Mouse (Mus musculus): ENCODE results near the gene Cops8. TPM values are rescaled to one million over a fixed set of nuclear protein-coding genes. Genes with fewer than 3 reads are reported as not detected.

Cops8 gene
- polyA plus RNA-seq, 1 experiment from 2014 or later: 178 TPM

DNA sequence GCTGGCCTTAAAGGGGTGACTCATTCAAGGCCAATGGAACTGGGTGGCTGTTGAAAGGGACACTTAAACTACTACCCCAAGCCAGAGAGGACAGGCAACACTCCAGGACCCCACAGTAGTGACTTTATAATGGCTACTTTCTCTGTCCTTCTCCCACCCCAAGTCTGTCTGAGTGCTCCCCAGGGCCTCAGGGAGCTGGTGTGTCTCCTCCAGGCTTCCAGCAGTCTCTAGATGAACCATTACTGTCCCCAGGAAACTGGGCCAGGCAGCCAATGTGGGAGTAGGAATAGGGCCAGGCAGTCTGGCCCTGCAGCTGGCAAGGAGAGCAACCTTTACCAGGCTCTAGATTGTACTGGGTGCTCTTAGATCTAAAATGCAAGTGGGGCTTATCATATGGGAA lies 49.0 kb downstream of the Cops8 start:
- H3K9me3 ChIP-seq: no peaks in the 10 kb centered on the region
- ATAC-seq (ENCODE audit: insufficient number of reproducible peaks, insufficient read depth, low FRiP score, low TSS enrichment, low read depth): no peak
- peaks cover 18% of the 10 kb centered on the region for H3K4me1 ChIP-seq (replicated peaks)
- no peaks in the 10 kb centered on the region for H3K27me3 ChIP-seq
- no peak overlapping the region for H3K4me3 ChIP-seq (replicated peaks)
- no peak overlapping the region for H3K4me2 ChIP-seq
- peak overlapping the region; percentile 91; the same call in 1 of the 2 replicates for H3K27ac ChIP-seq
- no peak overlapping the region for H3K9ac ChIP-seq (replicated peaks)
- H3K36me3 ChIP-seq: no peaks in the 10 kb centered on the region

DNA sequence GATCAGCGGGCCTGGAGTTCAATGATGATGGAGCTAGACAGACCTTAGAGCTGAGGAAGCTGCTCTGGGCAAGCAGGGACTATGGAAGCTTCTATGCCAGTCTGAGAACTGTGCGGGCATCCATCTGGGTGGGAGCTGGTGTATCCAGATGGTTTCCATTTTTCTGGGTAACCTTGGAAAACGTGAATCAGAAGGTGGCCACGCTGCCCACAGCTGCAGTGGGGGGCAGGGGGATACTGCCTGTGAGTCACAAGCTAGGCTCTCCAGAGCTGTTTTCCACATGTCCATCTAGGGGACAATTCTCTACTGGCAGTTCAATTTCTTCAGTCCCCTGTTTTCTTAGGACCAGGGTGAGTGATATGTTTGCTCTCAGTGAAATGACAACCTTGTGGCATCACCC lies 49.8 kb downstream of the Cops8 start:
- Histone ChIP-seq H3K4me3 (replicated peaks) (no peak overlapping the region), H3K4me2 (no peak overlapping the region), H3K9ac (replicated peaks) (no peak overlapping the region), H3K27me3 (no peaks in the 10 kb centered on the region), H3K9me3 (no peaks in the 10 kb centered on the region), H3K27ac (no peak overlapping the region), H3K36me3 (no peaks in the 10 kb centered on the region), H3K4me1 (replicated peaks) (peaks cover 18% of the 10 kb centered on the region)
- ATAC-seq (ENCODE audit: insufficient number of reproducible peaks, insufficient read depth, low FRiP score, low TSS enrichment, low read depth): no peak
- 66% methylated on average over 4 of the region's 4 CpGs for WGBS

DNA sequence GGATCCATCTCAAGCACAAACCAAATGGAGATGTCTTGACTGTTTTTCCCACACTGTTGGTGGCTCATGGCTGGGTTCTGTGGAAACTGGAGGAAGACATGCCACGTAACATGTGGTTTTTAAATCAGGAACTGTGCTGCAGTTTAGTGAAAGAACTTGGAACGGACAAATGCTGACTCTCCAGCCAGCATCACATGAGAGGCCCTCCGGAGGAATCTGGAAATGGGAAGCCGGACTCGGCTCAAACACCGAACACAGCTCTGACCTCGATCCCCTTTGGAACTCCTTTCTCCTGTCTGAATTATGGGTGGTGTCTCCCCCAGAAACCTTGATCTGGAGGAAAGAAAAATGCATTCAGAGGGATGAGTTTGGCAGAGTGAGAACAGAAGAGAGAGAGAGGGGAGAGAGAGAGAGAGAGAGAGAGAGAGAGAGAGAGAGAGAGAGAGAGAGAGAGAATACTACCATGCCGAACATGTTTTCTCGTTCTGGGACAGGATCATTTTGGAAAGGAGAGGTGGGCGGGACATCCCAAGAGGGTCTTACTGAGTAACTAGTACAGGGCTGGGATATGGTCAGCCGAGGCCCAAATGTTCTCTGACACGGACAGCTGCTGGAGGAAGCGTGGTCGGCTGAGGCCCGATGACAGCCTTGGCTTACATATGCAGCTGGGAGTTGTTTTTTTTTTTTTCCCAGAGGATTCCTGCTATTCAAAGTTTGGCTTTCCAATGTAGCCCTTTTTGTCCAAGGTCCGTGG lies 53.9 kb downstream of the Cops8 start:
- Histone ChIP-seq H3K36me3 (no peaks in the 10 kb centered on the region), H3K4me1 (replicated peaks) (peaks cover 8% of the 10 kb centered on the region), H3K4me3 (replicated peaks) (no peak overlapping the region), H3K4me2 (no peak overlapping the region), H3K27ac (no peak overlapping the region), H3K9me3 (no peaks in the 10 kb centered on the region), H3K9ac (replicated peaks) (no peak overlapping the region), H3K27me3 (no peaks in the 10 kb centered on the region)
- ATAC-seq (ENCODE audit: insufficient number of reproducible peaks, insufficient read depth, low FRiP score, low TSS enrichment, low read depth): no peak
- WGBS: 86% methylated on average over 16 of the region's 16 CpGs

DNA sequence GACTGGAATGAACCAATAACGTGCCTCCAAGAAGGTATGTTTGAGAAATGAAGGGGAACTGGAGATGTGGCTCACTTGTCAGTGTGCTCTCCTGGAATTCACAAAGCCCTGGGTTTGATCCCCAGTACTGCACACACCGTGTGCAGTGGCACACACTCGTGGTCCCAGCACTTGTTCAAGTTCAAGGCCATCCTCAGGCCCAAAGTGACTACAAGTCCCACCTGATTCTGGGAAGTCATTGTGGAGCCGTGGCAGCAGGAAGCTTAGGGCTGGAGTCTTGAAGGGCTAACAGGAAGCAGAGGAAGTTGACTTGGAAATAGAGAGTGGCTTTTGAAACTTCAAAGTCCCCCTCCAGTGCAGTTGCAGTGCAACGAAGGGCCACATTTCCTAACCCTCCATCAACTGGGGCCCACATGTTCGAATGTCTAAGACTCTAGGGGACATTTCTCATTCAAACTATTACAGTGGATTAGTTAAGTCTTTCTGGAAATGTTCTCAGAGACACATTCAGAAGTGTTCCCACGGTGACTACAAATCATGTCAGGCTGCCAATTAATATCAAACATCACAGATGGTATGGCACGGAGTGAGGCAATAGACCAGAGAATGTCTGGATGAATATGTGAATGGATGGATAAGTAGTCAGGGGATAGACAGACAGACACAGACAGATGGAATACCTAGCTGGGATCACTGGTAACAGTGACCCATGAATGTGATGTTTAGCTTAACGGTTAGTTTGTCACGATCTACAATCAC lies 54.7 kb downstream of the Cops8 start:
- Histone ChIP-seq H3K9ac (replicated peaks) (no peak overlapping the region), H3K27me3 (no peaks in the 10 kb centered on the region), H3K4me1 (replicated peaks) (peaks cover 8% of the 10 kb centered on the region; the same call in 1 of the 2 replicates), H3K4me2 (no peak overlapping the region), H3K27ac (no peak overlapping the region), H3K4me3 (replicated peaks) (no peak overlapping the region), H3K9me3 (no peaks in the 10 kb centered on the region), H3K36me3 (no peaks in the 10 kb centered on the region)
- ATAC-seq (ENCODE audit: insufficient number of reproducible peaks, insufficient read depth, low FRiP score, low TSS enrichment, low read depth): no peak
- WGBS: 83% methylated on average over 10 of the region's 10 CpGs

DNA sequence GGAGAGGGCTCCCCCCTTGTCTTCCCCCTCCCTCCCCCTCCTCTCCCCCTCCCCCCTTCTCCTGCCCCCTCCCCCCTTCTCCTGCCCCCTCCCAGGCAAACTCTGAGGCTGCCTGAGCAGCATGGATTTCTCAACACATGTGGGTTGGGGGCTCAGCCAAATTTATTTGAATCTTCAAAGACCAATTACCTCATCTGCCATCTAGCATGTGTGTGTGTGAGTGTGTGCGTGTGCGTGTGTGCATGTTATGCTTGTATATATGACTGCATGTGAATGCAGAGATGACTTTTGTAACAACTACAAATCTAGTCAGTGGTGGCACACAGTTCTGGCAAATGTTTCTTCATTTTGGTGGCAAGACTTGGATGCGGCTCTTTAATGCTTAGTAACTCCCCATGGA lies 55.8 kb downstream of the Cops8 start:
- Histone ChIP-seq H3K36me3 (no peaks in the 10 kb centered on the region), H3K9me3 (no peaks in the 10 kb centered on the region), H3K9ac (replicated peaks) (no peak overlapping the region), H3K4me3 (replicated peaks) (no peak overlapping the region), H3K27me3 (no peaks in the 10 kb centered on the region), H3K4me2 (no peak overlapping the region), H3K4me1 (replicated peaks) (peaks cover 12% of the 10 kb centered on the region), H3K27ac (no peak overlapping the region)
- WGBS: 90% methylated on average over 3 of the region's 3 CpGs
- ATAC-seq (ENCODE audit: insufficient number of reproducible peaks, insufficient read depth, low FRiP score, low TSS enrichment, low read depth): no peak

DNA sequence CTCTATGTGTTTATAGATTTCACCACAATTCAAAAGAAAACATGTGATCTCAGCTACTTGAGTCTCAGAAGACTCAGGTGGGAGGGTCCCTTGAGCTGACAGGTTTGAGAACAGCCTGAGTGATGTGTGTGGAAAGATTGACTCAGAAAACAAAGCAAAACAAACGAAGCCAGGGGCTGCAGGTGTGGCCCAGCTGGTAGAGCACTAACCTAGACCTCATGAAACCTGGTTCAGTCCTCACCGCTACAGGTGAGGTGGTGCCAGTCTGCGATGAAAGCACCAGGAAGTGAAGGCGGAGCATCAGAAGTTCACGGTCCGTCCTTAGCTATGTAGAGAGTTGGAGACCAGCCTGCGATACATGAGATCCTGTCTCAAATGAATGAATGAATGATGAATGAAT lies 57.4 kb downstream of the Cops8 start:
- H3K9me3 ChIP-seq: no peaks in the 10 kb centered on the region
- no peak overlapping the region for H3K27ac ChIP-seq
- 83% methylated on average over 7 of the region's 7 CpGs for WGBS
- no peak overlapping the region for H3K9ac ChIP-seq (replicated peaks)
- no peak for ATAC-seq (ENCODE audit: insufficient number of reproducible peaks, insufficient read depth, low FRiP score, low TSS enrichment, low read depth)
- H3K4me2 ChIP-seq: no peak overlapping the region
- peaks cover 12% of the 10 kb centered on the region for H3K4me1 ChIP-seq (replicated peaks)
- H3K4me3 ChIP-seq (replicated peaks): no peak overlapping the region
- H3K27me3 ChIP-seq: no peaks in the 10 kb centered on the region
- no peaks in the 10 kb centered on the region for H3K36me3 ChIP-seq

DNA sequence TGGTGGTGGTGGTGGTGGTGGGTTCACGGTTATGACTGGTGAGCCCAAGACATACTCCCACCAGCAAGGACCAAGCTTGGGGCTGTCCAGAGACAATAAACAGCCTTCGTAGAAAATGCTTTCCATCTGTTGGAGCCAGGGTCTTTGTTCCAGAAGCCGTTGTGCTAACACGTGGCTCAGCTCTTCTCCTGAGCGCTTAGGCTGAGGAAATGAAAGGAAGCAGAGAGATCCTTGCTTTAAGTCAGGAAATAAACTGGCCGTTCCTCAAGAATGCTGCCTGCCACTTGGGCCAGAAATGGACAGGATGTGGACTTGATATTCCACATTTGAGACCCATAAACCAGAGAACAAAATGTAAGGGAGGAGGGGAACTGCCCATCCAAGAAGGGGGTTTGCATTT lies 59.7 kb downstream of the Cops8 start:
- Histone ChIP-seq H3K27ac (0 out of 2 replicates have a peak overlapping the region, but pooled peaks have one; percentile 59), H3K4me2 (no peak overlapping the region), H3K4me3 (replicated peaks) (no peak overlapping the region), H3K4me1 (replicated peaks) (peaks cover 12% of the 10 kb centered on the region), H3K9ac (replicated peaks) (no peak overlapping the region), H3K36me3 (no peaks in the 10 kb centered on the region), H3K27me3 (no peaks in the 10 kb centered on the region), H3K9me3 (no peaks in the 10 kb centered on the region)
- 42% methylated on average over 6 of the region's 6 CpGs for WGBS
- ATAC-seq (ENCODE audit: insufficient number of reproducible peaks, insufficient read depth, low FRiP score, low TSS enrichment, low read depth): peak; percentile 37; the same call in 1 of the 2 replicates

Other genes with a start within 250 kb of the Cops8 start
- gene Col6a3, start 241.0 kb downstream of the Cops8 start, polyA plus RNA-seq (2016; fragmentation: Nextera tagmentation; extraction: Ambion mirVana): 27.4 and 28.2 TPM in 2 replicates

All from limb, embryonic 12.5 days (tissue).